Mouse (Mus musculus) G1E (cell line): ENCODE measurements at regions not wholly inside any gene's neighbourhood (a gene's known extent, or its start where the extent isn't known, plus 50 kb on each side); places are given as distances from the start of the nearest gene placed in this dataset.

Experiments used
- ATAC-seq: 2 replicates; pipeline ENCODE4 v1.8.0; 2016; ENCODE audit warnings: mild to moderate bottlenecking; ENCODE audit not compliant: insufficient number of reproducible peaks, poor library complexity, low FRiP score, severe bottlenecking; ENCODE audit errors: extremely low read depth
- DNase-seq: peaks from one replicate; pipeline ENCODE4 v3.0.0; 2012; ENCODE audit warnings: low spot score
- H3K27me3 ChIP-seq: 2 replicates; pipeline ENCODE4 v1.6.1; 2012; ENCODE audit warnings: mild to moderate bottlenecking, low read length, inconsistent platforms; ENCODE audit not compliant: insufficient read depth
- H3K36me3 ChIP-seq: replicated peaks from 2 replicates; pipeline ENCODE3; 2012; ENCODE audit warnings: mild to moderate bottlenecking, inconsistent platforms
- H3K4me1 ChIP-seq: 2 replicates; pipeline ENCODE4 v1.6.1; 2012; ENCODE audit warnings: low read depth, low read length, inconsistent platforms, mixed read lengths; ENCODE audit not compliant: insufficient read depth
- H3K4me3 ChIP-seq: 2 replicates; pipeline ENCODE4 v1.5.1; 2012; ENCODE audit warnings: low read depth, mild to moderate bottlenecking, inconsistent platforms, low read length, moderate library complexity, mixed read lengths
- H3K9me3 ChIP-seq: replicated peaks from 2 replicates; pipeline ENCODE4 v1.6.1; 2012; ENCODE audit warnings: inconsistent platforms
- CTCF ChIP-seq: IDR thresholded peaks from 2 replicates; pipeline ENCODE4 v1.5.1; 2012; ENCODE audit warnings: low read depth, low read length, inconsistent platforms, mixed read lengths
- GATA1 ChIP-seq: IDR thresholded peaks from 2 replicates; pipeline ENCODE4 v1.6.1; 2012; ENCODE audit warnings: borderline replicate concordance, low read length, inconsistent platforms, mixed read lengths
- GATA2 ChIP-seq: IDR thresholded peaks from 2 replicates; pipeline ENCODE4 v1.6.1; 2012; ENCODE audit warnings: low read depth, low read length, inconsistent platforms, borderline replicate concordance
- POLR2AphosphoS5 ChIP-seq: IDR thresholded peaks from 2 replicates; pipeline ENCODE4 v1.6.1; 2012; ENCODE audit warnings: low read depth, low read length, inconsistent platforms; ENCODE audit not compliant: insufficient replicate concordance
- TAL1 ChIP-seq: conservative IDR thresholded peaks from 2 replicates; pipeline ENCODE4 v1.6.1; 2012; ENCODE audit warnings: low read depth, low read length, inconsistent platforms, mixed read lengths

DNA sequence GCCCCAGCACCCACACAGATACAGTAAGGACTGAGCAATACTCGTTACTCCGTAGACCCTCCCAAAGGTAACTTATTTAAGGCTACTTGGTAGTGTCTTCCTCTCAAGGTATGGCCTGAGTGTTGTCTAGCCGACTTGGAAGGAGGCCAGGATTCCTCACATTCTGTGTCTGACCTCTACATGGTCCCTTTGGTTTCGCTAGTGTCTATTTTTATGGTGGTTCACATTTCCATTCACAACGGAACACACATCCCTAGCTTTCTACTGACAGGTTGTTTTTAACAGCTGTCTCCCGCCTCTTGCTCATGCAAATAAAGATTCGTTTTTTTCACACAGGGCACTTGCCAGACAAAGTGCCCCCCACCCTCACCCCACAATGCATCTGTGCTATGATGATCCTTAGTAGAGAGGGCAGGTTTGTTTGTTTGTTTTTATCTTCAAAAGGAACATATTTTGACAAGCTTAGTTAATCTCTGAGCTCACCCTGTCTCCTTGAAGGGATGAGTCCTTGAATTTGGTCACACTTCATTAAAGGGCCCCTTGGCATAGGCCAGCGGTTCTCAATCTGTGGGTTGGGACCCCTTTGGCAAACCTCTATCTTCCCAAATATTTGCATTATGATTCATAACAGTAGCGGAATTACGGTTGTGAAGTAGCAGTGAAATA lies 52.7 kb downstream of the Phlda1 start:
- Histone ChIP-seq H3K27me3 (peaks cover 5% of the 10 kb centered on the region), H3K4me3 (no peak overlapping the region), H3K9me3 (no peaks in the 10 kb centered on the region), H3K4me1 (peaks cover 10% of the 10 kb centered on the region; the same call in 1 of the 2 replicates), H3K36me3 (no peaks in the 10 kb centered on the region)
- ATAC-seq (no peak), DNase-seq (no peak)
- no peak for TF ChIP-seq GATA1
- TF ChIP-seq POLR2AphosphoS5 = no peak
- TF ChIP-seq TAL1 = no peak
- no peak for TF ChIP-seq GATA2
- no peak for TF ChIP-seq CTCF

GRCm38 (mm10) chr10:111559341-111560246 lies 53.5 kb downstream of the Phlda1 start:
- no peaks in the 10 kb centered on the region for H3K9me3 ChIP-seq
- ATAC-seq (no peak; the same call in 1 of the 2 replicates), DNase-seq (no peak)
- peaks cover 14% of the 10 kb centered on the region; the same call in 1 of the 2 replicates for H3K4me1 ChIP-seq
- H3K27me3 ChIP-seq = peaks cover 5% of the 10 kb centered on the region
- no peak overlapping the region for H3K4me3 ChIP-seq
- TF ChIP-seq GATA1 (no peak), TAL1 (no peak), POLR2AphosphoS5 (no peak), GATA2 (no peak), CTCF (no peak)
- H3K36me3 ChIP-seq = no peaks in the 10 kb centered on the region

DNA sequence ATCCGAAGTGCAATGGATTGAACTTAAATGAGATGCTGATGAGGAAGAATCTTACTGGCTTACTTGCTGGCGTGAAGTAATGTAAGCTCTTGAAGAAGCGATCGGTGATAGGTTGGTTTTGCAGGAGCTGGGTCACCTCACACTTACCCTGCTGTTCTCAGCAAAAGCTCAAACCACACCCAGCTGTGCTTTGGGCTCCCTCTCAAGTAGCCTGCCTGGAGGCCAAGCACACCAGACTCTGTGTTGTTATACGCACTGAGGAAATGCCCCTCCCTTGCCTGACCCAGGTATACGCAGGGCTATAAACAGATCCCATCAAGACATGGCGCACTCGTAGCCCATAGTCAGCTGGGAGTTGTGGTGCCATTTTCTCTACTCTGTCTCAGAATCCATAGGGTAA lies 56.5 kb downstream of the Phlda1 start:
- H3K36me3 ChIP-seq = no peaks in the 10 kb centered on the region
- H3K27me3 ChIP-seq = peaks cover 5% of the 10 kb centered on the region
- H3K4me1 ChIP-seq = peaks cover 9% of the 10 kb centered on the region; the same call in 1 of the 2 replicates
- no peaks in the 10 kb centered on the region for H3K9me3 ChIP-seq
- H3K4me3 ChIP-seq = no peak overlapping the region
- DNase-seq (no peak), ATAC-seq (no peak)
- TF ChIP-seq POLR2AphosphoS5 = no peak

DNA sequence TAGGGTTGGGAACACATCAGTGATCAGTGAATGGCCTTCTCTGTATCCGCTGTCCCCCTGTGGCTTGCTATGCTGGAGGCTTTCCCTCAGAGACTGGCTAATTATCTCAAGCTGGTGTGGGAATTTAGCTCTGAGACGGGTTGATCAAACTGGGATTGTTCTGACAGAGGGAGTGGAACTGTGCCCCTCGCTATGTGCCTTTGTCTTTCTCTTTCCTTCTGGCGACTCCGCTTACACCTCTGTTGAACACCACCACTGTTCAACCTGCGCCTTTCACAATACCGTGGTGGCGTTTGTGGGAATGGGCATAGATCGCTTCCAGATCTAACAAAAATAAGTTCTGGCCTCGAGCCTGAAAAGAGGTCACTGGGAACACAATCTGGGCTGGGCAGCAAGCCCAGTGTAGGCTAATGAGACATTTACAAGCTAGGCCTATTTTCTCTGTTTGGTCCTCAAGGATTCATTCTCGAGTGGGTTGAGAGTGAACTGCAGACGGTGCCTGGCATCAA lies 60.8 kb downstream of the Phlda1 start:
- Histone ChIP-seq H3K4me1 (peaks cover 11% of the 10 kb centered on the region; the same call in 1 of the 2 replicates), H3K36me3 (no peaks in the 10 kb centered on the region), H3K27me3 (peaks cover 2% of the 10 kb centered on the region), H3K4me3 (no peak overlapping the region), H3K9me3 (no peaks in the 10 kb centered on the region)
- TF ChIP-seq CTCF (no peak), GATA1 (no peak), TAL1 (no peak), GATA2 (no peak), POLR2AphosphoS5 (no peak)
- ATAC-seq = no peak
- DNase-seq = no peak

GRCm38 (mm10) chr10:111570501-111571258 lies 64.6 kb downstream of the Phlda1 start:
- Histone ChIP-seq H3K36me3 (no peaks in the 10 kb centered on the region), H3K27me3 (no peaks in the 10 kb centered on the region), H3K9me3 (peaks cover 4% of the 10 kb centered on the region; the same call in 1 of the 2 replicates), H3K4me3 (no peak overlapping the region), H3K4me1 (peaks cover 18% of the 10 kb centered on the region)
- TF ChIP-seq CTCF = no peak
- DNase-seq (no peak), ATAC-seq (no peak)

DNA sequence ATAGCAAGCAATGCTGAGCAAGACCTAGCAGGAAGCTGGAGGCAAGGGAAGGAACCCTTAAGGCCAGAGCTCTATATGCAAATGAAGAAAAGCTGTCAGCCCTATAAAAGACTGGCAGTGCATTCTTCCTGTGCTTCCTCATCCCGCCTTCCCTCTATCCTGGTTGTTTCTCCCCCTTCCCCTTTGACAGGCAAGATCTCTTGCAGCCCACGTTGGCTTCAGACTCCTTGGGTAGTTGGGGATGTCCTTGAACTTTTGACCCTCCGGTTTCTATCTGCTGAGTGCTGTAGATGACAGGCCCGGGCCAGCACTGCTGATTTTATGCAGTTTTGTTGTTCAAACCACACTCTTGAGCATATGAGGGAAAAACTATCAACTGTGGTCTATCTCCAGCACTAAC lies 68.1 kb downstream of the Phlda1 start:
- Histone ChIP-seq H3K9me3 (peaks cover 4% of the 10 kb centered on the region; the same call in 1 of the 2 replicates), H3K4me1 (peaks cover 37% of the 10 kb centered on the region), H3K4me3 (no peak overlapping the region), H3K27me3 (no peaks in the 10 kb centered on the region), H3K36me3 (no peaks in the 10 kb centered on the region)
- TF ChIP-seq GATA2 = no peak
- no peak for TF ChIP-seq GATA1
- no peak for TF ChIP-seq TAL1
- no peak for TF ChIP-seq CTCF
- DNase-seq (no peak), ATAC-seq (no peak)
